Mouse (Mus musculus): ENCODE measurements around the gene D030056L22Rik. TPM values are rescaled to one million over a fixed set of nuclear protein-coding genes. Genes with fewer than 3 reads are reported as not detected.

Gene D030056L22Rik
- total and polyA plus RNA-seq, 3 experiments = 20.6 to 76.0 (median 29.2) TPM

- no peaks in the 10 kb centered on the region for H3K9me3 ChIP-seq (replicated peaks; ENCODE audit: low read length)
- TF ChIP-seq GABPA (IDR thresholded peaks at IDR 0.05; ENCODE audit: insufficient replicate concordance, low read depth, low read length) (no peak), ETS1 (conservative IDR thresholded peaks at IDR 0.05; ENCODE audit: low read depth, low read length) (no peak), POLR2A (IDR thresholded peaks at IDR 0.05; ENCODE audit: low read depth, low read length) (no peak), E2F4 (IDR thresholded peaks at IDR 0.05; ENCODE audit: insufficient replicate concordance, low read depth, low read length) (no peak), MYC (IDR thresholded peaks at IDR 0.05; ENCODE audit: low read depth, low read length) (no peak), ZMIZ1 (IDR thresholded peaks at IDR 0.05; ENCODE audit: low read depth, low read length) (no peak), USF1 (IDR thresholded peaks at IDR 0.05; ENCODE audit: low read depth, low read length) (no peak), MAZ (IDR thresholded peaks at IDR 0.05; ENCODE audit: low read depth, low read length) (no peak), MAFK (IDR thresholded peaks at IDR 0.05; ENCODE audit: insufficient replicate concordance, low read length) (no peak), PAX5 (IDR thresholded peaks at IDR 0.05; ENCODE audit: low read length) (no peak), ELF1 (IDR thresholded peaks at IDR 0.05; ENCODE audit: low read depth, low read length) (no peak), RCOR1 (conservative IDR thresholded peaks at IDR 0.05; ENCODE audit: low read depth, low read length) (no peak), IRF4 (IDR thresholded peaks at IDR 0.05; ENCODE audit: low read depth, low read length) (no peak), MAX (IDR thresholded peaks at IDR 0.05; ENCODE audit: low read length) (no peak), TCF12 (IDR thresholded peaks at IDR 0.05; ENCODE audit: low read depth, low read length) (no peak), JUN (IDR thresholded peaks at IDR 0.05; ENCODE audit: insufficient read depth, low read depth, low read length) (no peak)
- no peak overlapping the region for H3K4me3 ChIP-seq (replicated peaks in 1 of 3; ENCODE audit: low read depth in 2 of 3, low read length in 2 of 3, poor library complexity in 1 of 3)
- no peak overlapping the region for H3K27ac ChIP-seq (ENCODE audit: insufficient read depth, low read depth)
- no peak overlapping the region for H3K4me2 ChIP-seq (ENCODE audit: insufficient read depth, low read depth, poor library complexity, severe bottlenecking)
- H3K9ac ChIP-seq (ENCODE audit: insufficient read depth, low read depth) = no peak overlapping the region
- peaks cover 15 to 34% of the 10 kb centered on the region in 2 experiments; a peak in 3 of 4 replicates for H3K4me1 ChIP-seq (ENCODE audit: control insufficient read depth in 1 of 2, insufficient read depth in 2 of 2)
- no peaks in the 10 kb centered on the region for H3K79me2 ChIP-seq (replicated peaks; ENCODE audit: control insufficient read depth, extremely low read depth, insufficient read depth, poor library complexity, severe bottlenecking)
- H3K27me3 ChIP-seq (replicated peaks) = no peaks in the 10 kb centered on the region
- in situ Hi-C loops (cut with MboI; ENCODE audit: low pct_ligation_motif_present, low pct_unique_long_range_greater_than_20kb, low sequenced_read_pairs) (no loop called here), dilution Hi-C loops (cut with MboI; ENCODE audit: extremely low pct_ligation_motif_present, extremely low pct_unique_long_range_greater_than_20kb, low sequenced_read_pairs) (no loop called here)
- H3K36me3 ChIP-seq (replicated peaks in 1 of 2; ENCODE audit: control insufficient read depth in 1 of 2, insufficient read depth in 1 of 2, low read length in 1 of 2) = no peaks in the 10 kb centered on the region
- DNase-seq (ENCODE audit: extremely low read depth) = no peak
Observed at GRCm38 (mm10) chr19:18743946-18744345, 31.0 kb downstream of the D030056L22Rik start.

- Histone ChIP-seq H3K9me3 (replicated peaks; ENCODE audit: low read length) (no peaks in the 10 kb centered on the region), H3K27me3 (replicated peaks) (no peaks in the 10 kb centered on the region), H3K4me2 (ENCODE audit: insufficient read depth, low read depth, poor library complexity, severe bottlenecking) (peak overlapping the region; percentile 47; the same call in 1 of the 2 replicates), H3K27ac (ENCODE audit: insufficient read depth, low read depth) (peak overlapping the region; percentile 39; the same call in 1 of the 2 replicates), H3K4me3 (replicated peaks in 1 of 3; ENCODE audit: low read depth in 2 of 3, low read length in 2 of 3, poor library complexity in 1 of 3) (no peak overlapping the region), H3K9ac (ENCODE audit: insufficient read depth, low read depth) (peak overlapping the region; percentile 8; the same call in 1 of the 2 replicates), H3K36me3 (replicated peaks in 1 of 2; ENCODE audit: control insufficient read depth in 1 of 2, insufficient read depth in 1 of 2, low read length in 1 of 2) (no peaks in the 10 kb centered on the region), H3K4me1 (ENCODE audit: control insufficient read depth in 1 of 2, insufficient read depth in 2 of 2) (peaks cover 10 to 28% of the 10 kb centered on the region in 2 experiments; a peak in 3 of 4 replicates), H3K79me2 (replicated peaks; ENCODE audit: control insufficient read depth, extremely low read depth, insufficient read depth, poor library complexity, severe bottlenecking) (no peaks in the 10 kb centered on the region)
- DNase-seq (ENCODE audit: extremely low read depth) = peak; percentile 80
- dilution Hi-C loops (cut with MboI; ENCODE audit: extremely low pct_ligation_motif_present, extremely low pct_unique_long_range_greater_than_20kb, low sequenced_read_pairs) = no loop called here
- in situ Hi-C loops (cut with MboI; ENCODE audit: low pct_ligation_motif_present, low pct_unique_long_range_greater_than_20kb, low sequenced_read_pairs) = no loop called here
- TF ChIP-seq JUN (IDR thresholded peaks at IDR 0.05; ENCODE audit: insufficient read depth, low read depth, low read length) (peak; percentile 85), MAZ (IDR thresholded peaks at IDR 0.05; ENCODE audit: low read depth, low read length) (peak; percentile 42; the same call in 1 of the 2 replicates), MXI1 (IDR thresholded peaks at IDR 0.05; ENCODE audit: low read depth, low read length) (peak; percentile 49; the same call in 1 of the 2 replicates), ZKSCAN1 (IDR thresholded peaks at IDR 0.05; ENCODE audit: borderline replicate concordance, low read depth, low read length) (no peak), EP300 (IDR thresholded peaks at IDR 0.05; ENCODE audit: low read length) (peak; percentile 95), MAFK (IDR thresholded peaks at IDR 0.05; ENCODE audit: insufficient replicate concordance, low read length) (peak; percentile 82), PAX5 (IDR thresholded peaks at IDR 0.05; ENCODE audit: low read length) (no peak), IRF4 (IDR thresholded peaks at IDR 0.05; ENCODE audit: low read depth, low read length) (peak; percentile 96), CHD2 (IDR thresholded peaks at IDR 0.05; ENCODE audit: low read length) (peak; percentile 71), JUND (conservative IDR thresholded peaks at IDR 0.05; ENCODE audit: low read depth, low read length) (peak; percentile 98), POLR2A (IDR thresholded peaks at IDR 0.05; ENCODE audit: low read depth, low read length) (no peak), USF2 (conservative IDR thresholded peaks at IDR 0.05; ENCODE audit: low read depth, low read length) (no peak), BHLHE40 (IDR thresholded peaks at IDR 0.05; ENCODE audit: low read depth, low read length) (peak; percentile 98), MEF2A (IDR thresholded peaks at IDR 0.05; ENCODE audit: borderline replicate concordance, low read depth, low read length) (peak; percentile 71), ZNF384 (IDR thresholded peaks at IDR 0.05; ENCODE audit: low read depth, low read length) (peak; percentile 90), MYC (IDR thresholded peaks at IDR 0.05; ENCODE audit: low read depth, low read length) (peak; percentile 77), TCF12 (IDR thresholded peaks at IDR 0.05; ENCODE audit: low read depth, low read length) (peak; percentile 39; the same call in 1 of the 2 replicates), CTCF (conservative IDR thresholded peaks at IDR 0.05 in 1 of 2, IDR thresholded peaks at IDR 0.05 in 1 of 2; ENCODE audit: low read depth in 2 of 2, low read length in 2 of 2) (no peak), RCOR1 (conservative IDR thresholded peaks at IDR 0.05; ENCODE audit: low read depth, low read length) (peak; percentile 85), ETS1 (conservative IDR thresholded peaks at IDR 0.05; ENCODE audit: low read depth, low read length) (peak; percentile 94)
Observed at GRCm38 (mm10) chr19:18746576-18747340, 33.8 kb downstream of the D030056L22Rik start.

Measured in CH12.LX (cell line).